Mouse (Mus musculus): ENCODE measurements around the gene Frmd4a.
"Not testable (repeated sequence)": the region's sequence is repeated elsewhere in the genome, so short reads cannot be mapped to it uniquely, and the experiment has no call there.

- not testable (repeated sequence) for TF ChIP-seq POLR2A (IDR thresholded peaks at IDR 0.05; ENCODE audit: low read depth, low read length); CTCF (IDR thresholded peaks at IDR 0.05; ENCODE audit: extremely low read depth, insufficient read length, insufficient replicate concordance, low read depth, low read length)
Measured at GRCm38 (mm10) chr2:4560516-4560915, 543.0 kb downstream of the Frmd4a start.
